Mouse (Mus musculus) limb, embryonic 15.5 days (tissue): ENCODE data around the gene Tmprss9. TPM values are rescaled to one million over a fixed set of nuclear protein-coding genes. Genes with fewer than 3 reads are reported as not detected.

Experiments
- ATAC-seq: fragments of 200-750 bp; cut with Nextera tagmentation; 2 replicates; pipeline ENCODE4 v1.8.0; 2017; ENCODE audit warnings: low read depth, moderate TSS enrichment; ENCODE audit not compliant: insufficient number of reproducible peaks, low FRiP score, low TSS enrichment
- H3K27ac ChIP-seq: fragments of 300-500 bp; sonication (generic); 2 replicates; pipeline ENCODE4 v1.5.1; 2015; ENCODE audit warnings: moderate library complexity, mild to moderate bottlenecking, inconsistent platforms
- H3K27me3 ChIP-seq: fragments of 300-500 bp; sonication (generic); 2 replicates; pipeline ENCODE4 v1.6.1; 2015; ENCODE audit warnings: inconsistent platforms
- H3K36me3 ChIP-seq: fragments of 300-500 bp; sonication (generic); 2 replicates; pipeline ENCODE4 v1.6.1; 2015; ENCODE audit warnings: inconsistent platforms
- H3K4me1 ChIP-seq: fragments of 300-500 bp; sonication (generic); 2 replicates; pipeline ENCODE4 v1.6.1; 2015; ENCODE audit warnings: inconsistent platforms
- H3K4me2 ChIP-seq: fragments of 300-500 bp; sonication (generic); 2 replicates; pipeline ENCODE4 v1.6.1; 2015; ENCODE audit warnings: mild to moderate bottlenecking, inconsistent platforms
- H3K4me3 ChIP-seq: fragments of 300-500 bp; sonication (generic); 2 replicates; pipeline ENCODE4 v1.5.1; 2015; ENCODE audit warnings: mild to moderate bottlenecking, inconsistent platforms
- H3K9ac ChIP-seq: fragments of 300-500 bp; sonication (generic); 2 replicates; pipeline ENCODE4 v1.6.1; 2015; ENCODE audit warnings: inconsistent platforms
- H3K9me3 ChIP-seq: fragments of 300-500 bp; sonication (generic); 2 replicates; pipeline ENCODE4 v1.6.1; 2016; ENCODE audit warnings: inconsistent platforms
- WGBS: fragments of 180-500 bp; shearing (Covaris S2); methylation state at CpG from one replicate; pipeline ENCODE4 v1.1.7; 2015; 5-methylcytosine and 5-hydroxymethylcytosine counted together
- polyA plus RNA-seq: library from polyadenylated mRNA; unstranded; fragments of >200 nt; fragmentation: Nextera tagmentation; extraction: Ambion mirVana; gene quantifications from 2 replicates; pipeline ENCODE4 v1.2.1, GENCODE M21; 2015

Gene Tmprss9
- polyA plus RNA-seq, 1 experiment from 2014 or later: not detected

DNA sequence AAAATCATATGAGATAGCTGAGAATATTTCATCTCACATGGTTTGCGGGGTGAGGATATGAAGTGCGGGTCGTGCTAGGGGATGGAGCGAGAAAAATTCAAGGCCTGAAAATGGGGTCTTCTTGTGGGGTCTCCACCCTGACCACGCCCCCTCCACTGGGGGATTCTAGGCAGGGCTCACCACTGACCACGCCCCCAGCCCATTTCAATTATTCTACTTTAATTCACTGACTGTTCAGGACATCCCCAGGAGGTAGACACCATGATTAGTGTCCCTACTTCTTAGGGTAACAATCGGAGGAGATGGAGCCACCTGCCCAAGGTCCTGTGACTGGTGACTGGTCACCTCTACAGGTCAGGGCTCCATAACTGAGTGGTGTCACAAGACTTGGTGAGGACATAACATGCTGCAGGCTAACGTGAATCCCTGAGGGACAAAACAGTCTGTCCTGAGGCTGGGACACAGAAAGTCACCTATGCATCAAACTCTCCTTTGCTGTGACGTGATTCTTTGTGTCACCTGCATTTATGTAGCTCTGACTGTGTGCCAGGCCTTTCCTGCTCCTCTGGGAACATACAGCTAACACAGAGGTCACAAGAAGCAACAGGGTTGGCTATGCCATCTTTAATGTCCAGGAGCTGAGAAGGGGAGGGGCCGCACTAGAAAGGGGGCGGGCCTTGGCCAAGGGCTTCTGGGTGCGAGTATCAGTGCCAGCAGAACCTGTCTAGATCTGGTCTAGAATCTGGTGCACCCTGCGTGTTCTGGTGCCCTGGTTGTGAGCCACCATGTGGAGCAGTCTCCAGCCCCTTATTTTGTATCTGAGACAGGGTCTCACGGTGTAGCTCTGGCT, 62.7 kb downstream of the Tmprss9 start:
- Histone ChIP-seq H3K27ac (peak overlapping the region; percentile 89), H3K4me3 (no peak overlapping the region), H3K36me3 (no peaks in the 10 kb centered on the region), H3K4me1 (peaks cover 92% of the 10 kb centered on the region), H3K9ac (no peak overlapping the region), H3K4me2 (no peak overlapping the region), H3K9me3 (no peaks in the 10 kb centered on the region), H3K27me3 (peaks cover 6% of the 10 kb centered on the region; the same call in 1 of the 2 replicates)
- no peak for ATAC-seq
- WGBS: 53% methylated on average over 14 of the region's 14 CpGs

DNA sequence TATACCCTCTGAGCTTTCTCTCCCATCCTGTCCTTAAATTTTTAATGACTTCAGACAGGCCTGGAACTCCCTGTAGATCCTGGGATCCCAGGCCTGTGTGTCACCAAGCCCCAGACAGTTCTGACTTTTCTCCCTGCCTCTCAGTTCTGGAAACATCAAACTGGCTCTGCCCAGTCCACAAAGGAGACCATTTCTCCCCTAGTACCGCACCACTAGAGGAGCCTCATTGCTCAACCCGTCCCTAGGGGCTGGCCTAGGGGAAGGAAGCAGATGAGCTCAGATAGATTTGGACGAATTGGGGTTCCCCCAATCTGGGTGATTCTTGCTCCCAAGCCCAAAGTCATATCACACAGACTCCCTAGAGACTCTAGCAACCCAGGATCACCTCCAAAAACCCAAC, 63.6 kb downstream of the Tmprss9 start:
- Histone ChIP-seq H3K4me1 (peaks cover 98% of the 10 kb centered on the region), H3K27me3 (peaks cover 6% of the 10 kb centered on the region; the same call in 1 of the 2 replicates), H3K4me2 (peak overlapping the region; percentile 60; the same call in 1 of the 2 replicates), H3K9me3 (no peaks in the 10 kb centered on the region), H3K36me3 (no peaks in the 10 kb centered on the region), H3K27ac (peak overlapping the region; percentile 89), H3K4me3 (no peak overlapping the region), H3K9ac (no peak overlapping the region)
- no peak for ATAC-seq
- 24% methylated on average over 3 of the region's 3 CpGs for WGBS

DNA sequence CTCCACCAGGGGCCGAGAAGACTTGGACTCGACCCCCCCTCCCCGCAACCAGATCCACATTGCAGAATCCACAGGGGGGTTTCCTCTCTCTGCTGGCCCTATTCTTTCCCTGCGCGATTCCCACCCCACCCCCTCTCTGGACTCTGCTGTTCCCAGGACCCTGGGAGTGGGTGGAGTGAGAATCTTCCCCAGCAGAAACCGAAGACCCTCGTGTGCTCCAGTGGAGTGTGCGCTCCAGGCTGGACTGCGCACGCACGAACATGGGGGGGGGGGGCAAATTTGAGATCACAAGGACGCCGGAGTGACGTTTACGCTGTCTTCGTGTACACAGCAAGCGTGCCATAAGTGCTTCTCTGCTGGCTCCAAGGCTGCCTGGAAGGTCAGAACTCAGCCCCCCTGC, 64.0 kb downstream of the Tmprss9 start:
- WGBS: 5% methylated on average over 17 of the region's 17 CpGs
- no peak for ATAC-seq
- Histone ChIP-seq H3K27ac (peak overlapping the region; percentile 89), H3K4me2 (peak overlapping the region; percentile 60), H3K36me3 (no peaks in the 10 kb centered on the region), H3K9me3 (no peaks in the 10 kb centered on the region), H3K4me1 (peaks cover 98% of the 10 kb centered on the region), H3K27me3 (peaks cover 6% of the 10 kb centered on the region; the same call in 1 of the 2 replicates), H3K9ac (peak overlapping the region; percentile 39; the same call in 1 of the 2 replicates), H3K4me3 (peak overlapping the region; percentile 40)

DNA sequence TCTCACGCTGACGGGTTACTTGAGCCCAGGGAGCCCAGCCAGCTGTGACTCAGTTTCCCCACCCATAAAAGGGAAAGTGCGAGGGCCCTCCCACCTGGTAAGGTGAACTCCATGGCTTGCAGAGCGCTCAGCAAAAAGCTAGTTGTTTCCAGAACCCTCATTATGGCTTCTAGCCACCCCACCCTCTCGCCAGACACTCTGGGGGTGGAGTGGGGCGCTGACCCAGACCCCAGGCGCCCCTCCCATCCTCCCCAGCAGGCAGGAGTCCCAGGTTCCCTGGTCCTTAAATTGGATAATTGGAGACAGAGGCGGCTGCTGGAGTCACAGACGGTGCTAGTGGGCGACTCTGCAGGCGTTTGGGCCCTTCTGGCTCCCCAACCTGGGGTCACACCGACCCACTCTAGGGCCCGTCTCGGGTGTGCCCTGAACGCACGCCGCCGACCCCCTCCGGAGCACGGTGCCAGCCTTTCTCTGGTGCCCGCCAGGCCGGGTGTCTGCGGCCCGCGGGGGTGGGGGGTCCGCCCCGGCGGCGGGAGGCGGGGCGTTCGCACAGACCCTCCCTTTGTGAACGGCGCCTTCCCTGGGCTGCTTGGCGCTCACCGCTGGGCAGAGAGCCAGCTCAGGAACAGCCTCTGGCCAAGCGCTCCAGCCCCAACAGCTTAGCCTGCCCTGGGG, 64.6 kb downstream of the Tmprss9 start:
- H3K9me3 ChIP-seq: no peaks in the 10 kb centered on the region
- H3K36me3 ChIP-seq: no peaks in the 10 kb centered on the region
- peaks cover 98% of the 10 kb centered on the region for H3K4me1 ChIP-seq
- H3K4me2 ChIP-seq: peak overlapping the region; percentile 60
- ATAC-seq: peak; percentile 47
- H3K4me3 ChIP-seq: peak overlapping the region; percentile 40
- peak overlapping the region; percentile 89 for H3K27ac ChIP-seq
- peaks cover 6% of the 10 kb centered on the region; the same call in 1 of the 2 replicates for H3K27me3 ChIP-seq
- WGBS: 2% methylated on average over 35 of the region's 37 CpGs
- H3K9ac ChIP-seq: peak overlapping the region; percentile 39; the same call in 1 of the 2 replicates

DNA sequence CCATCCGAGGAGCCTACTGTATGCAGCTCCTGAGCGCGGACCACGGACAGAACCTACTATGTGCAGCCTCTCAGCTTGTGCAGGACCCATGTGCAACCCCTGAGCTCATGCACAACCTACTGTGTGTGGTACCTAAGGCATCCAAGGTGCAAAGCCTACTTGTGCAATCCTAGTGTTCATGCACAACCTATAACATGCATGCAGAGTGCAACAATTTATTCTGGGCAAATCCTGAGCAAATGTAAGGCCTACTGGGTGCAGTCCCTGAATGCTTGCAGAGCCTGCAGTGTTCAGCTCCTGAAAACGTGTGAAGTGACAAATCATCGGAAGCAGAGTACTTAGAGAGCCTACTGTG, 65.1 kb downstream of the Tmprss9 start:
- Histone ChIP-seq H3K4me2 (peak overlapping the region; percentile 60), H3K9ac (no peak overlapping the region)
- ATAC-seq: no peak

DNA sequence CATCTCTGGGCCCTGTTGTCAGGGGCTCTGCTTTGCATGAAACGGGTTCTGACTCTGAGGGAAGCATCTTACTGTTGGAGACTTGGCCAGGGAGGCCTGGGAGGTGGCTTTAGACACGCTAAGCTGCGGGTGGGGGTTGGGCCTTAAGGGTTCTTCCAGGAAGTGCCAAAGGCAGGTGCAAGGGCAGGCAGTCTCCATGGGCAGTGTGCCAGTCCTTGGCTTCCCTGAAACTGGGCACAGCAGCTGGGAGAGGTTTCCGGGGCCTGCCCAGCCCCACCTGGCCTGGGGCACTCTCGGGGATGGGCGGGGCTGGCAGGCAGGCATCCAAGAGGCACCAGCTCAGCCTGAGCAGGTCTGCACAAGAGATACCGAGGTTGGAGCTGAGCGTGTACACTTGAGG, 66.0 kb downstream of the Tmprss9 start:
- Histone ChIP-seq H3K27me3 (peaks cover 6% of the 10 kb centered on the region; the same call in 1 of the 2 replicates), H3K4me1 (peaks cover 87% of the 10 kb centered on the region), H3K9ac (no peak overlapping the region), H3K27ac (peak overlapping the region; percentile 89), H3K4me3 (no peak overlapping the region), H3K4me2 (peak overlapping the region; percentile 21; the same call in 1 of the 2 replicates), H3K9me3 (no peaks in the 10 kb centered on the region), H3K36me3 (no peaks in the 10 kb centered on the region)
- ATAC-seq: no peak
- 17% methylated on average over 8 of the region's 8 CpGs for WGBS

More for the DNA sequence above, 65.1 kb downstream of the Tmprss9 start:
- Histone ChIP-seq H3K9me3 (no peaks in the 10 kb centered on the region), H3K36me3 (no peaks in the 10 kb centered on the region), H3K27me3 (peaks cover 6% of the 10 kb centered on the region; the same call in 1 of the 2 replicates), H3K4me3 (peak overlapping the region; percentile 40), H3K27ac (peak overlapping the region; percentile 89), H3K4me1 (peaks cover 96% of the 10 kb centered on the region)
- 13% methylated on average over 6 of the region's 6 CpGs for WGBS

DNA sequence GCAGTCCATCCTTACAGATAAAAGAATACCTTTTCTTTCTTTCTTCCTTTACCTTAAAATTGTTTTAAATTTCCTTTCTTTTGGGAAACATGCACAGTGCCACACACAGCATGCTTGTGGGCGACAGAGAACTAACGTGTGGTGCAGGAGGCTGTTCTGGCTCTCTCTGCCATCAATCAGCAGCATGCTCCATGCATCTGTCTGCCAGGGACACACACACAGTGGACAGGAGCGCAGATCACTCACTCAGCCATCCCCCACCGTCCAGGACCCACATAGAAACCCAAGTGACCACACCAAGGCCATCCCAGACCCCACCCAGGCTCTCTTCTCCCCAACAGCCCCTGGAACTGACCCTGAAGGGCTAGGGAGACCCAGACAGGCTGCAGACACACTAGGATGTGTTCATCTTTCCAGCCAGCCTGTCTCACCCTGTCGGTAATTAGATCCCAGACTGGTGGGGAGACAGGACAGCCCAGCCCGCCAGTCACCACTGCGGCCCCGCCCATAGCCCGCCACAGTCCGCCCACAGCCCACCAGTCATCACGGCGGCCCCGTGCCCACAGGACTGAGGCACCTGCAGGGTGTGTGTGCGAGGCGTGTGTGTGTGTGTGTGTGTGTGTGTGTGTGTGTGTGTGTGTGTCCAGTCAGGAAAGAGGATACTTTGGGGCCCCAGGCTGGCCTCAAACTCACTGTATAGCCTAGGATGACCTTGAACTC, 67.3 kb downstream of the Tmprss9 start:
- Histone ChIP-seq H3K36me3 (no peaks in the 10 kb centered on the region), H3K27me3 (peaks cover under 1% of the 10 kb centered on the region; the same call in 1 of the 2 replicates), H3K9me3 (no peaks in the 10 kb centered on the region), H3K9ac (no peak overlapping the region), H3K4me2 (peak overlapping the region; percentile 60), H3K27ac (peak overlapping the region; percentile 89), H3K4me1 (peaks cover 82% of the 10 kb centered on the region), H3K4me3 (peak overlapping the region; percentile 35)
- peak; percentile 28; the same call in 1 of the 2 replicates for ATAC-seq
- 9% methylated on average over 15 of the region's 15 CpGs for WGBS

DNA sequence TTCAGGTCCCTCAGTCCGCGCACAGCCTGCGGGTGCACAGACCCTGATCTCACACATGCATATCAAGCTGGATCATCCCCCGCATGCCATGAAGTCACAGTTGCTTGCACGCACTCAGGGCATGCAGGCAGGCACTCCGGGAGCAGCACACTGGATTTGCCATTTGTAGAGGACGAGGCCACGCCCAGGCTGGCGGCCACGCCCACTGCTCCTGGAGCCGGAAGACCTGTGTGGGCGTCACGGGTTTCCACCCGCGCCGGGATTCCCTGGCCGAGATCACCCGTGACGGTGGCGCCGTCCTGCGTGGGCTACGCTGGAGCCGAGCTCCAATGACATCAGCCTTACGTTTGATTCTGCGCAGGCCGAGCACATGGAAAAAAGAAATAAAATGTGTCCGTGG, 68.0 kb downstream of the Tmprss9 start:
- Histone ChIP-seq H3K4me3 (peak overlapping the region; percentile 35), H3K27me3 (no peaks in the 10 kb centered on the region), H3K4me2 (peak overlapping the region; percentile 60), H3K9me3 (no peaks in the 10 kb centered on the region), H3K9ac (peak overlapping the region; percentile 4; the same call in 1 of the 2 replicates), H3K4me1 (peaks cover 76% of the 10 kb centered on the region), H3K36me3 (no peaks in the 10 kb centered on the region), H3K27ac (peak overlapping the region; percentile 89)
- 2% methylated on average over 28 of the region's 28 CpGs for WGBS
- ATAC-seq: peak; percentile 26; the same call in 1 of the 2 replicates

DNA sequence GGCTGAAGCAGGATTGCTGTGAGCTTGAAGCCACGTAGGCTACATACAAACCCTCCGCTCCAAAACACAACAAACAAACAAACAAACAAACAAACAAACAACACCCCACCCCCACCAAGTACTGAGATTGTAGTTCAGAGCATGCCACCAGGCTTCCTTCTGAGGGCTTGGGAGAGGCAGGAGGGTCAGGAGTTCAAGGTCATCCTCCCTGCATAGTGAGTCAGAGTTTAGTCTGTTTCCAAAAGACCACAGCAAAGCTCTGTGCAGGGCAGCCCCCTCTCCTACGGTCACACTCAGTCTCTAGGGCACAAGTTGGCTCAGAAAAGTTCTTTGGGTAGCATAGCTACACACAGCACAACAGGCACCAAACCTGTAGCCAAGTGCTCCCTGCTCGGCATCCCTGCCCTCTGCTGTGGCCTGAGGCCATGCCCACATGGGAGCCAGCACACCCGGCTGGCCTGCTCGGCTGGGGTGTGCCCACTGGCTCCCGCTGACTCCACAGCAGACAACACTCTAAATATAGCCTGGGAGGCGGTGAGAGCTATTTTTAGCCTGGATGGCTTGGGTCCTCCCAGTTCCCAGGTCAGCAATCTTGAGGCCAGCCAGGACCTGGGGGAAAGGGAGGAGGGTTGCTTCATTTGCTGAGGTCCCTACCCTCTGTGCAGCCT, 68.8 kb downstream of the Tmprss9 start:
- Histone ChIP-seq H3K27me3 (no peaks in the 10 kb centered on the region), H3K27ac (peak overlapping the region; percentile 89), H3K9me3 (no peaks in the 10 kb centered on the region), H3K4me3 (no peak overlapping the region), H3K4me2 (peak overlapping the region; percentile 60), H3K4me1 (peaks cover 70% of the 10 kb centered on the region), H3K9ac (0 out of 2 replicates have a peak overlapping the region, but pooled peaks have one; percentile 4), H3K36me3 (no peaks in the 10 kb centered on the region)
- peak; percentile 35; the same call in 1 of the 2 replicates for ATAC-seq
- 29% methylated on average over 8 of the region's 8 CpGs for WGBS

DNA sequence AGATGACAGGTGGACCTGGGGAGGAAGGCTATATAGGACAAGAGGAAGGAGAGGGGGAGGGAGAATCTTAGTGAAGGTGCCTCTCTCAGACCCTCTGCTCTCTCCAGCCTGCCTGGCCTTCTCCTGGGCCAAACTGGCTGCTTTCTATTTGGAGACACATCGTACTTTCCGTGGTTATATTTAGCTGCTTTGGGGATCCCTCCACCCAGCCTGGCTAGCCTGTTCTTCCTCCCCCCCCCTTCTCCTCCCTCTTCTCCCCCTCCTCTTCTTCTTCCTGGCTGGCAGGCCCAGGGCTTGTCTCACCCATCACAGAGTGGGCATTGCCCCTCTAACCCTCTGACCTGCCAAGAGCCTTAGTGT, 69.3 kb downstream of the Tmprss9 start:
- 50% methylated on average over 2 of the region's 2 CpGs for WGBS
- ATAC-seq: no peak

DNA sequence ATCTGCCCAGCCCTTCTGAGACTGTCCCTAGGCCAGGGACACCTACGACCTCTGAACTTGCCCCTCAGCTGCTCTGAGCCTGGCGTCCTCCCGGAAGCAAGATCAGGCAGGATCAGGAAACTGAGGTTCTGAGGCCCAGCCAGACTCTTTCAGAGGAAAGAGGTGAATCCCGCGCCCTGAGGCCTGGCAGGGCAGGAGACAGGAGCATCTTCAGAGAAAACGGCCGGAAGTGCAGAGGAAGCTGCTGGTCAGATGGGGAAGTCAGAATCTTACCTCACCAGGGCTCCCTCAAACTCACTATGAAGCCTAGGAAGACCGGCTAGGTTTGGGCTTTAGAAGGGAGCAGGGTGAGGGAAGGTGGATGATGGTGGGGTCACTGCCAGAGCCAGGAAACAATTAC, 71.3 kb downstream of the Tmprss9 start:
- Histone ChIP-seq H3K36me3 (no peaks in the 10 kb centered on the region), H3K4me3 (no peak overlapping the region), H3K9ac (no peak overlapping the region), H3K27me3 (no peaks in the 10 kb centered on the region), H3K4me1 (peaks cover 59% of the 10 kb centered on the region), H3K4me2 (no peak overlapping the region), H3K9me3 (no peaks in the 10 kb centered on the region), H3K27ac (no peak overlapping the region)
- no peak for ATAC-seq
- 50% methylated on average over 8 of the region's 8 CpGs for WGBS

More for the DNA sequence above, 69.3 kb downstream of the Tmprss9 start:
- no peak overlapping the region for H3K9ac ChIP-seq
- no peaks in the 10 kb centered on the region for H3K9me3 ChIP-seq
- no peak overlapping the region for H3K4me3 ChIP-seq
- H3K36me3 ChIP-seq: no peaks in the 10 kb centered on the region
- peak overlapping the region; percentile 60; the same call in 1 of the 2 replicates for H3K4me2 ChIP-seq
- H3K27me3 ChIP-seq: no peaks in the 10 kb centered on the region
- peak overlapping the region; percentile 89 for H3K27ac ChIP-seq
- H3K4me1 ChIP-seq: peaks cover 65% of the 10 kb centered on the region
